Mouse (Mus musculus) urinary bladder, adult 18-20 months (tissue): ENCODE results near the gene Arfip1.

Experiments used
- DNase-seq, 2 experiments: peaks; one replicate each; pipeline ENCODE4 v3.0.0; 2022; ENCODE audit warnings: low spot score in 2 of 2, mixed read lengths in 2 of 2

Gene Arfip1

GRCm38 (mm10) chr3:84460499-84460898, 121.9 kb downstream of the Arfip1 start:
- no peak for DNase-seq

- no peak for DNase-seq
Measured at GRCm38 (mm10) chr3:84455733-84456417, 126.5 kb downstream of the Arfip1 start.

DNA sequence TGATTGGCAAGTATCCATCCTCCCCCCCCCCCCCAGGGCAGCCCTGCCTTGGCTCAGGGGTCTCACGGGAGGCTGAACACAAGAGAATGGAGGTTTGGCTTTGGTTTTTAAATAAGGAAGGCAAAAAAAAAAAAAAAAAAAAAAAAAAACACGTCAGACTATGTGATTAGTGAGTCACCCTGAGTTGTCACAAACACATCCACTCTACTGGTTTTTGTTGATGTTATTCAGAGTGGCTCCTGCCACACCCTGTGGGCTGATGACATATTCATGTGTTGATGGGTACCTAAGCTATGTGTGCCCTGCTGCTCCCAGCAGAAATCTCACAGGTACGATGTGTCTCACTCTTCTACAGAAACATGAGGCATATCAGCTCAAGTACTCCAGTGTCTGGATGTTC, 131.8 kb downstream of the Arfip1 start:
- DNase-seq: no peak

DNA sequence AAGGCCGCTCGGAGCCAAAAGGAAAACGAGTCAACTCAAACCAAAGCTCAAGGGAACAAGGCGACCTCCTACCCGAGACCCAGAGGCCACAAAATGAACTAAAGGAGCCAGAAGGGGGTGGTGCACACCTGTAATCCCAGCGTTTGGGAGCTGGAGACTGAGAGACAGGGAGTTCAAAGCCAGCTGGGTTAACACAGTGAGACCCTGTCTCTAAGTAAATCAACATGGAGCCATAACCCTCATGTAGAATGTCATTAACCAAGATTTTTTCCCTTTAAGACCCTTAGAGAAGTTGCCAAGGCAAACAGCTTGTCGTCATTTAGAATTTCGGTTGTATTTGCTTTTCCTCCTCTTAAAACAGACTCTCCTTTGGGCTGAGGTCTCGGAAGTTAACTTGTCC, 133.4 kb downstream of the Arfip1 start:
- DNase-seq: no peak

- no peak for DNase-seq
Measured at GRCm38 (mm10) chr3:84447803-84448202, 134.6 kb downstream of the Arfip1 start.
